Mouse (Mus musculus) heart, embryonic 16.5 days (tissue): ENCODE results near the gene Il1rapl2. TPM values are rescaled to one million over a fixed set of nuclear protein-coding genes. Genes with fewer than 3 reads are reported as not detected.

ENCODE experiments used
- ATAC-seq: fragments of 200-750 bp; cut with Nextera tagmentation; replicated peaks from 2 replicates; pipeline ENCODE4 v1.8.0; 2017; ENCODE audit warnings: moderate number of reproducible peaks; ENCODE audit not compliant: insufficient read depth, low FRiP score; ENCODE audit errors: extremely low read depth
- H3K27ac ChIP-seq: fragments of 300-500 bp; sonication (generic); 2 replicates; pipeline ENCODE4 v1.5.1; 2014; ENCODE audit warnings: mild to moderate bottlenecking, low read length, control low read depth, moderate library complexity
- H3K27me3 ChIP-seq: fragments of 300-500 bp; sonication (generic); 2 replicates; pipeline ENCODE4 v1.6.1; 2014; ENCODE audit warnings: low read length, mixed read lengths; ENCODE audit not compliant: control insufficient read depth, insufficient read depth
- H3K36me3 ChIP-seq: fragments of 300-500 bp; sonication (generic); 2 replicates; pipeline ENCODE4 v1.6.1; 2014; ENCODE audit not compliant: control insufficient read depth, insufficient read depth
- H3K4me1 ChIP-seq: fragments of 300-500 bp; sonication (generic); 2 replicates; pipeline ENCODE4 v1.6.1; 2014; ENCODE audit warnings: low read length, mixed read lengths; ENCODE audit not compliant: control insufficient read depth, insufficient read depth
- H3K4me2 ChIP-seq: fragments of 300-500 bp; sonication (generic); 2 replicates; pipeline ENCODE4 v1.6.1; 2014; ENCODE audit warnings: low read depth, mild to moderate bottlenecking, control low read depth, low read length
- H3K4me3 ChIP-seq: fragments of 300-500 bp; sonication (generic); 2 replicates; pipeline ENCODE4 v1.5.1; 2014; ENCODE audit warnings: mild to moderate bottlenecking, control low read depth, low read length
- H3K9ac ChIP-seq: fragments of 300-500 bp; sonication (generic); 2 replicates; pipeline ENCODE4 v1.6.1; 2014; ENCODE audit warnings: low read length, control low read depth
- H3K9me3 ChIP-seq: fragments of 300-500 bp; sonication (generic); replicated peaks from 2 replicates; pipeline ENCODE4 v1.6.1; 2016; ENCODE audit warnings: low read length; ENCODE audit not compliant: control insufficient read depth
- WGBS: fragments of 180-500 bp; shearing (Covaris S2); extraction: QIAGEN DNeasy Blood & Tissue Kit; methylation state at CpG from one replicate; pipeline ENCODE4 v1.1.7; 2014; 5-methylcytosine and 5-hydroxymethylcytosine counted together
- polyA plus RNA-seq: library from polyadenylated mRNA; unstranded; fragments of >200 nt; fragmentation: Nextera tagmentation; extraction: Ambion mirVana; gene quantifications from 2 replicates; pipeline ENCODE4 v1.2.1, GENCODE M21; 2015

Il1rapl2 gene
- polyA plus RNA-seq, 1 experiment from 2014 or later = 0.13 TPM

DNA sequence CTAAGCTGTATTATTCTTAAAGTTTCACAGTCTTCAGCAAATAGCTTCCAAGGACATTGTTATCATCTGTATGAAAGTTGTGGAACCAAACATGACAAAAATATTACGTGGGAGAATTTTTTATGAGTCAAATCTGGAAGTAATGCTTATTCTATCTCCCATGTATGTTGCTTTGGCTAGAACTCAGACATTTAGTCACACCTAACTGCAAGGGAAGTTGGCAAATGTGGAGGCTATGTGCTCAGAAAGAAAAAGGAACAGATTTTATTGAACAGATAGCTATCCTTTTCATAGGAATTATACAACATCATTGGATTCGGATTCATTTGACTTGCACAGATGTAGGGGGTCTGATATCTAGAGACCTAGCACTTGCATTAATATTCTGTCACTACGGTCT is 908.1 kb downstream of the Il1rapl2 start:
- no peak overlapping the region for H3K27ac ChIP-seq
- no peak overlapping the region for H3K9ac ChIP-seq
- H3K9me3 ChIP-seq = no peaks in the 10 kb centered on the region
- no peak overlapping the region for H3K4me3 ChIP-seq
- no peaks in the 10 kb centered on the region for H3K36me3 ChIP-seq
- no peaks in the 10 kb centered on the region for H3K27me3 ChIP-seq
- H3K4me1 ChIP-seq = no peaks in the 10 kb centered on the region
- 62% methylated on average over 3 of the region's 3 CpGs for WGBS
- no peak for ATAC-seq
- H3K4me2 ChIP-seq = no peak overlapping the region

DNA sequence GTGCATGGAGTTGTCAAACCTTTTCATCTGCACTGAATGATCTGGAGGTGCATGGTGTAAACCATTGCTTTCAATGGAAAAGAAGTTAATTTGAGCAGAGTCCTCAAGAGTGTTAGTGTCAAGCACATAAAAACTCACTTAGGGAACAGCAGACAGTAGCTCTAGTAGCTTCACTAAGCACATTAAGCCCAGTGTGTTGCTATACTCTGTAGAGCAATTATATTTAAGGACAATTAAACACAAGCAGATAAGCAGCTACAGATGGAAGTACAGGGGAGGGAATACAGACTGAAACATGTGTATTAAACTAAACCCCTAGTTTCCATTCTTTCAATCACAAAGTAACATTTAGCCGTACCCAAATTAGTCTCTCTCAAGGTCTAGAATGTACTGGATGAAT is 930.1 kb downstream of the Il1rapl2 start:
- H3K9me3 ChIP-seq = no peaks in the 10 kb centered on the region
- H3K4me3 ChIP-seq = no peak overlapping the region
- no peak for ATAC-seq
- 83% methylated on average over 1 of the region's 1 CpGs for WGBS
- H3K36me3 ChIP-seq = no peaks in the 10 kb centered on the region
- no peaks in the 10 kb centered on the region for H3K4me1 ChIP-seq
- no peak overlapping the region for H3K9ac ChIP-seq
- no peak overlapping the region for H3K27ac ChIP-seq
- H3K27me3 ChIP-seq = no peaks in the 10 kb centered on the region
- H3K4me2 ChIP-seq = no peak overlapping the region

DNA sequence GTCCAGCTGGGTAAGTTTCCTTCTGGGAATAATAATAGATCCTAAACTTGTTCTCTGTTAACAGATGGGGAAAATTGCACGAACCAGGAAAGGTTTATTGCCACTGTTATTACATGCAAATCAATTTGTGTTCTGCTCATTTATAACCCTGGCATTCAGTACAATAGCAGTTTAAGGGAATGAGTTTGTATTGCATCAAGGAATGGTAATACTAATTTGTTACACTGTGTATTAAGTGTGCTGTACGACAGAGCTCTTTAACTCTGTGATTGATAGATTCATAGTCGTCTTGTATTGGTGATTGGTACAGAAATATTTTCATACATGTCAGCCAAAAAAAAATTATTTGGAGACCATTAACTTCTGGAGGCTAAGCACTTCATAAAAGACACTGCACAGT is 934.6 kb downstream of the Il1rapl2 start:
- Histone ChIP-seq H3K27ac (no peak overlapping the region), H3K9me3 (no peaks in the 10 kb centered on the region), H3K36me3 (no peaks in the 10 kb centered on the region), H3K9ac (no peak overlapping the region), H3K27me3 (no peaks in the 10 kb centered on the region), H3K4me2 (no peak overlapping the region), H3K4me3 (no peak overlapping the region), H3K4me1 (no peaks in the 10 kb centered on the region)
- ATAC-seq = no peak
- 65% methylated on average over 3 of the region's 3 CpGs for WGBS

DNA sequence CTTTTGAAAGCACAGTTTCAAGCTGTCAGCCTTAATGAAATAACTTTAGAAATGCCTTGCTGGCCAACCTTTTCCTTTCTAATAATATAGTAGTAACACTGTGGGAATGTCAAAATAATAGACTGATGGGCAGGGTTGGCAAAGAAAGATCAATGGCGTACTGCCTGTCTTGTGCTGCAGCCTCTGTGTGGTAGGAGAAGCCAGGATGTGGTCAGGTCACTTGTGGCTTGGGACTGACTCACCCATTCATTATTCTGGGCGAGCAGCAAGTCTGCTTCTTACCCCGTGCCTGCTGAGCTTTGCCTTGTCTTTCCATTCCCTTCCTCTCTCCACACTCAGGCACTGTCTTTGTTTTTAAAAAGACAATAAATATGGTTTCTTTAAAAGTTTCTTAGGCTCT is 1049.7 kb downstream of the Il1rapl2 start:
- H3K4me1 ChIP-seq = no peaks in the 10 kb centered on the region
- H3K27ac ChIP-seq = no peak overlapping the region
- H3K27me3 ChIP-seq = no peaks in the 10 kb centered on the region
- no peak overlapping the region for H3K4me2 ChIP-seq
- no peak overlapping the region for H3K9ac ChIP-seq
- H3K36me3 ChIP-seq = no peaks in the 10 kb centered on the region
- H3K9me3 ChIP-seq = no peaks in the 10 kb centered on the region
- no peak for ATAC-seq
- WGBS = 51% methylated on average over 3 of the region's 3 CpGs
- no peak overlapping the region for H3K4me3 ChIP-seq

DNA sequence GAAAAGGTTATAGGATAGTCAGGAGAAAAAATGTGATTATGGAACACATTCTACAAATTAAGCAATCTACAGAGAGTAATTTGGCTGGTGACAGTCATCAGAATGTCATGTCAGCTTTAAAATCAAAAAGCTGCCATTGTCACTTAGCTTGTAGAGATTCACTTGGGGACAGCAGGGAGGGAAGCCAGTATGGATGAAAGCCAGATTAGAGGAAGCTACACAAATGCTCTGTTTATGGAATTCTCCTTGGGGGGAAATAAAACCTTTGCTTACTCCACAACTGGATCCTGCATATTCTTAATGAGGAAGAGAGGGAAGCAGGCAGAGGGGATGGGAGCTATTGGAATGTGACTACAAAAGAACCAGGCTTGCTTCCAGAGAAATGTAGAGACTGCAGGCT is 1054.9 kb downstream of the Il1rapl2 start:
- Histone ChIP-seq H3K27me3 (no peaks in the 10 kb centered on the region), H3K27ac (no peak overlapping the region), H3K9ac (no peak overlapping the region), H3K9me3 (no peaks in the 10 kb centered on the region), H3K4me3 (no peak overlapping the region), H3K4me1 (no peaks in the 10 kb centered on the region), H3K36me3 (no peaks in the 10 kb centered on the region), H3K4me2 (no peak overlapping the region)
- no peak for ATAC-seq

DNA sequence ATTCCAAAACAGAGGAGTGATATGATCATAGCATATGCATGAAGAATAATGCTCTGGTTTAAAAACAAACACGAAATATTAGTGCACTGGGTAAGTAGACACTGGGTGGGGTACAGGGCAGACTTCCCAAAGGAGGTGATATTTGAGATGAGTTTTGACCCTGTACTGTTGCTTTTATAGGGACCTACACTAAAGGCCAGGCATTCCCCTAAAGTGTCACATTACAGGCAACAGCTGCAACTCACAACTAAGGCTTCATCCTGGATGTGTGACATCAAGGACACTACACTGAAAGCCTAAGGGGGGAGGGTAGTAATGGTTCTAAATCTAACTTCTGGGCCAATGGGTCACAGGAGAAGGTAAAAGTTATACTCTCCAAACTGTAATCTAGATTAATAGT is 1152.0 kb downstream of the Il1rapl2 start:
- no peaks in the 10 kb centered on the region for H3K36me3 ChIP-seq
- no peak overlapping the region for H3K4me3 ChIP-seq
- WGBS = 33% methylated on average over 1 of the region's 1 CpGs
- H3K9ac ChIP-seq = no peak overlapping the region
- H3K4me2 ChIP-seq = no peak overlapping the region
- no peaks in the 10 kb centered on the region for H3K4me1 ChIP-seq
- H3K27me3 ChIP-seq = no peaks in the 10 kb centered on the region
- no peak overlapping the region for H3K27ac ChIP-seq
- no peak for ATAC-seq
- no peaks in the 10 kb centered on the region for H3K9me3 ChIP-seq

DNA sequence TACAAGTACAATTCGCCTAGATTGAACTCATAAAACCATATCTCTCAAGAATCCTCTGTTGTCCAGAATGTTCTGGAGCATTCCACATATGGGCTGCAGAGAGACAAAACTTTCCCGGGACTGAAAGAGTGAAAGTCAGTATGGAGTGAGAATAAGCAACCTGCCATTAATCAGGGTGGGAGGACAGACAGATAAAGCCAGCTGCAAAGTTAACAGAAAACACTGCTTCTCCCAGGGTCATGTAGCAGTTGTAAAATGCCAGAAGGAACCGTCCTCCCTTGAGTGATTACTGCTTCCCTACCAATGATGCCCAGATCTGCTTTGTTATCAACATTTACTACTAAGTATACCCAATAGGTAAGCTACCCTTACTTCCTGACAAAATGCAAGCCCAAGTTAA is 1230.5 kb downstream of the Il1rapl2 start:
- 38% methylated on average over 3 of the region's 3 CpGs for WGBS
- no peak for ATAC-seq
- H3K9ac ChIP-seq = no peak overlapping the region
- no peaks in the 10 kb centered on the region for H3K36me3 ChIP-seq
- H3K9me3 ChIP-seq = no peaks in the 10 kb centered on the region
- no peak overlapping the region for H3K27ac ChIP-seq
- H3K4me1 ChIP-seq = no peaks in the 10 kb centered on the region
- no peak overlapping the region for H3K4me2 ChIP-seq
- H3K4me3 ChIP-seq = no peak overlapping the region
- no peaks in the 10 kb centered on the region for H3K27me3 ChIP-seq

DNA sequence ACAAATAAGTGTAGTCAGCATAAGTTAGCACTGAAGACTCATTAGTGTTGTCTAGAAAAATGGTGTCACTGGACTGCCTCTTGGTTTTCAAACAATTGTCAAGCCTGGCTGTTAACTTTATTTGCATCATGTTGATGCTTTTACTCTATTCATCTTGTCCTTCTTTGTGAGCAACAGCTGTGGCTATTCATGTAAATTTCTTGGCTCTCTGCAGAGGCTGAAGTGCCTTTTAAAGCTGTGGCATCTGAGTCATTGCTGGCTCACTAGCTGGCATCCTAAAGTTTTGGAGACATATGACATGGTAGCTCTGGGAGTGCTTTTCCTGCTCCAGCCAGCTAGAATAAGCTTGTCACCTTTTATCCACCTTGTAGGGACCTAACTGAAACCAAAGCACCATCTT is 1261.5 kb downstream of the Il1rapl2 start:
- H3K4me3 ChIP-seq = no peak overlapping the region
- no peak overlapping the region for H3K27ac ChIP-seq
- ATAC-seq = no peak
- H3K27me3 ChIP-seq = no peaks in the 10 kb centered on the region
- H3K9me3 ChIP-seq = no peaks in the 10 kb centered on the region
- H3K36me3 ChIP-seq = no peaks in the 10 kb centered on the region
- no peak overlapping the region for H3K4me2 ChIP-seq
- no peaks in the 10 kb centered on the region for H3K4me1 ChIP-seq
- no peak overlapping the region for H3K9ac ChIP-seq

DNA sequence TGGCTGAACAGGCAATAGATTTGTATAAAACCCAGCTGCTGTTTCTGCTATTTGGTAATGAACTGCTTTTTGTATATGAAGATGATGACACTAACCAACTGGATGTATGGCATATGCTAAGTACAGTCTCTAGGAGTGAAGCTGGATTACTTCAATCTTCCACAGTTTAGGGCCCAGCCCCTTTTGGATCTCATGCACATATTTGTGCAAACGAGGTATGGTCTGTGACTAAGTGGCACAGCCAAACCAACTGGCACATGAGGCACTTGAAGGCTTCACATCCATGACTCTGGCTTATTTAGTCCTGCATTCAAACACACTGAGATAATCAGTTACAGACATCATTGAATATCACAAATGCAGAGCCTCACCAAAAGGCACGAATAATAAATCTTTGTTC is 1263.5 kb downstream of the Il1rapl2 start:
- Histone ChIP-seq H3K4me3 (no peak overlapping the region), H3K9ac (no peak overlapping the region), H3K36me3 (no peaks in the 10 kb centered on the region), H3K4me1 (no peaks in the 10 kb centered on the region), H3K27me3 (no peaks in the 10 kb centered on the region), H3K9me3 (no peaks in the 10 kb centered on the region), H3K4me2 (no peak overlapping the region), H3K27ac (no peak overlapping the region)
- ATAC-seq = no peak
- 58% methylated on average over 2 of the region's 2 CpGs for WGBS

DNA sequence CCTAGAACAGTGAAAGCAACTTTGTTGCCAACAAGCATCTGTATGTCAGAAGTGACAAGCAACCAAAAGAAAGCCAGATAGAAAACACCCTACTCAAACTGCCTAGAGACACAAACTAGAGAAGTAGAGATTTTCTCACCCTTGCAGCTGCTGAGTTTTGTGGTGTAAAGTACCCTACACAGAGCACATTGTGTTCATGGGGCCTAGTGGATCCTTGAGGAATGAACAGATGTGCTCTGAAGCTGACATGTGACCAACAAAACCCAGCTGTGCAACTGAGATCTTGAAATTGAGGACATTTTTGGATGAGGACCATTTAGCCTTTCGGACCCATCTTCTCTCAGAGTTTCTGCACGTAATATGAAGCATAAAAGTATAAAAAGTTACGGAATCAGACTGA is 1268.0 kb downstream of the Il1rapl2 start:
- H3K9me3 ChIP-seq = no peaks in the 10 kb centered on the region
- no peak overlapping the region for H3K4me2 ChIP-seq
- no peak overlapping the region for H3K9ac ChIP-seq
- ATAC-seq = no peak
- no peak overlapping the region for H3K4me3 ChIP-seq
- no peak overlapping the region for H3K27ac ChIP-seq
- WGBS = 80% methylated on average over 3 of the region's 3 CpGs
- no peaks in the 10 kb centered on the region for H3K27me3 ChIP-seq
- H3K4me1 ChIP-seq = no peaks in the 10 kb centered on the region
- H3K36me3 ChIP-seq = no peaks in the 10 kb centered on the region
